Mouse (Mus musculus) neural tube, embryonic 15.5 days (tissue): ENCODE measurements around the gene Ccdc7a. TPM values are rescaled to one million over a fixed set of nuclear protein-coding genes. Genes with fewer than 3 reads are reported as not detected.

Experiments
- ATAC-seq: fragments of 200-750 bp; cut with Nextera tagmentation; 2 replicates; pipeline ENCODE4 v1.8.0; 2017; ENCODE audit warnings: mild to moderate bottlenecking, moderate TSS enrichment, moderate library complexity; ENCODE audit not compliant: low FRiP score
- H3K27ac ChIP-seq: fragments of 300-500 bp; sonication (generic); replicated peaks from 2 replicates; pipeline ENCODE4 v1.5.1; 2015; ENCODE audit warnings: mild to moderate bottlenecking, inconsistent platforms
- H3K27me3 ChIP-seq: fragments of 300-500 bp; sonication (generic); replicated peaks from 2 replicates; pipeline ENCODE4 v1.6.1; 2015; ENCODE audit warnings: inconsistent platforms
- H3K36me3 ChIP-seq: fragments of 300-500 bp; sonication (generic); 2 replicates; pipeline ENCODE4 v1.6.1; 2015; ENCODE audit warnings: inconsistent platforms
- H3K4me1 ChIP-seq: fragments of 300-500 bp; sonication (generic); 2 replicates; pipeline ENCODE4 v1.6.1; 2015; ENCODE audit warnings: inconsistent platforms
- H3K4me2 ChIP-seq: fragments of 300-500 bp; sonication (generic); 2 replicates; pipeline ENCODE4 v1.6.1; 2015; ENCODE audit warnings: inconsistent platforms, mild to moderate bottlenecking, moderate library complexity
- H3K4me3 ChIP-seq: fragments of 300-500 bp; sonication (generic); replicated peaks from 2 replicates; pipeline ENCODE4 v1.5.1; 2015; ENCODE audit warnings: mild to moderate bottlenecking, inconsistent platforms
- H3K9ac ChIP-seq: fragments of 300-500 bp; sonication (generic); replicated peaks from 2 replicates; pipeline ENCODE4 v1.6.1; 2015; ENCODE audit warnings: mild to moderate bottlenecking, inconsistent platforms
- H3K9me3 ChIP-seq: fragments of 300-500 bp; sonication (generic); replicated peaks from 2 replicates; pipeline ENCODE4 v1.6.1; 2016; ENCODE audit warnings: inconsistent platforms
- WGBS: fragments of 180-500 bp; shearing (Covaris S2); methylation state at CpG from one replicate; pipeline ENCODE4 v1.1.7; 2015; ENCODE audit warnings: mixed read lengths; 5-methylcytosine and 5-hydroxymethylcytosine counted together
- polyA plus RNA-seq: library from polyadenylated mRNA; unstranded; fragments of >200 nt; fragmentation: Nextera tagmentation; extraction: Ambion mirVana; gene quantifications from 2 replicates; pipeline ENCODE4 v1.2.1, GENCODE M21; 2015

The Ccdc7a gene
- polyA plus RNA-seq, 1 experiment from 2014 or later = not detected

GRCm38 (mm10) chr8:128685507-128686428 lies 379.5 kb downstream of the Ccdc7a start, which contains the start of gene Itgb1:
Gene Itgb1, plus strand, starts transcription at chr8:128685654.
- Histone ChIP-seq H3K9ac (peak within 1 kb of the TSS; percentile 94), H3K4me1 (peaks cover 32% of the 10 kb centered on the region), H3K27me3 (no peaks in the 10 kb centered on the region), H3K9me3 (no peaks in the 10 kb centered on the region), H3K4me3 (peak within 1 kb of the TSS; percentile 82), H3K36me3 (no peaks in the 10 kb centered on the region), H3K27ac (peak within 1 kb of the TSS; percentile 99), H3K4me2 (peak within 1 kb of the TSS; percentile 70)
- WGBS = under 1% methylated on average over 111 of the region's 113 CpGs
- peak; percentile 95 for ATAC-seq

GRCm38 (mm10) chr8:128684609-128685506 lies 380.5 kb downstream of the Ccdc7a start:
- Histone ChIP-seq H3K9ac (peak overlapping the region; percentile 94), H3K4me3 (peak overlapping the region; percentile 82), H3K4me1 (peaks cover 24% of the 10 kb centered on the region), H3K4me2 (peak overlapping the region; percentile 70), H3K27ac (peak overlapping the region; percentile 99), H3K27me3 (no peaks in the 10 kb centered on the region), H3K36me3 (no peaks in the 10 kb centered on the region), H3K9me3 (no peaks in the 10 kb centered on the region)
- peak; percentile 60; the same call in 1 of the 2 replicates for ATAC-seq
- 3% methylated on average over 25 of the region's 25 CpGs for WGBS

Other genes starting within 250 kb of the Ccdc7a start
- not detected in 2 replicates for gene Ccdc7b, start 1.6 kb upstream of the Ccdc7a start, polyA plus RNA-seq
- gene Gm10999, start 66.1 kb upstream of the Ccdc7a start, polyA plus RNA-seq = not detected in 2 replicates
- 23.7 and 24.9 TPM in 2 replicates for gene 2610044O15Rik8, start 168.9 kb upstream of the Ccdc7a start, polyA plus RNA-seq